Mouse (Mus musculus): ENCODE measurements around the gene Cmbl. TPM values are rescaled to one million over a fixed set of nuclear protein-coding genes. Genes with fewer than 3 reads are reported as not detected.

Cmbl gene
- polyA plus RNA-seq, 1 experiment from 2014 or later = 34.6 TPM

DNA sequence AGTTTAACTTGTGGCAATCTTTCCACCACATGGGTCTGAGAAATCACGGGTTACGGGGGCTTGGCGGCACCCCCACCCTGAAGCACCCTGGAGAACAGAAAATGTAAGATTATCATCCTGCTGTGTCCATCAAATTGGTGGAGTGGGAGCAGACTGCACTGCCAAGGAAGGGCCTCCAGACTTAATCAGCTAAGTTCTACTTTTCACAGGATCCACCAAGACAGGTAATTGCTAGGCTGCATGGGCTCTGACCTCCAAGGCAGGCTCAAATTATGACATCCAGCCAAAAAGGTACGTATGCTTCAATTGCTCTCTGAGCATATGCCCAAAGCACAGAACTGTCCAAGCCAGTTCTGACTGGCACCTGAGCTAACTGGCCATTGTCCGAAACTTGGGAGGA is 25.0 kb downstream of the Cmbl start:
- Histone ChIP-seq H3K9ac (no peak overlapping the region), H3K4me1 (replicated peaks) (no peaks in the 10 kb centered on the region), H3K36me3 (peaks cover 56% of the 10 kb centered on the region), H3K27me3 (replicated peaks) (no peaks in the 10 kb centered on the region), H3K4me2 (replicated peaks) (no peak overlapping the region), H3K9me3 (no peaks in the 10 kb centered on the region), H3K27ac (no peak overlapping the region), H3K4me3 (replicated peaks) (no peak overlapping the region)
- WGBS = 92% methylated on average over 5 of the region's 5 CpGs
- no peak for ATAC-seq

DNA sequence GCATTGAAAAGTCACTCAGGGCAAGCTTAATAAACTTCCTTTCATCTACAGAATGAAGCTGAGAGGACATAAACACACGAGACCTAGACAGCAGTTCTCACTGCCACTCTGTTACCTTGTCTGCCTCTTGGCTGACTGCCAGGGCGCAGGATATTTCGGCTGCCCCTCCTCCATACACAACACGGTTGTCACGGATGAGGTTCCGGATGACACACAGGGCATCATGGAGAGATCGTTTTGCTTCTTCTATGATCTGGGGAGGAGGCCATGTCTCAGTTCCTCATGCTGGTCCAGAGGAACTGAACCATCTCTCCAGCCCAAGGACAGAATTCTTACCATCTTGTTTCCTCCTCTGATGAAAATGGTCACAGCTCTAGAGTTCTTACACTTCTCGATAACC is 27.3 kb downstream of the Cmbl start:
- ATAC-seq = no peak
- WGBS = 78% methylated on average over 8 of the region's 8 CpGs
- Histone ChIP-seq H3K4me2 (replicated peaks) (no peak overlapping the region), H3K4me1 (replicated peaks) (no peaks in the 10 kb centered on the region), H3K27me3 (replicated peaks) (no peaks in the 10 kb centered on the region), H3K4me3 (replicated peaks) (no peak overlapping the region), H3K36me3 (peaks cover 61% of the 10 kb centered on the region), H3K27ac (no peak overlapping the region), H3K9ac (no peak overlapping the region), H3K9me3 (no peaks in the 10 kb centered on the region)

DNA sequence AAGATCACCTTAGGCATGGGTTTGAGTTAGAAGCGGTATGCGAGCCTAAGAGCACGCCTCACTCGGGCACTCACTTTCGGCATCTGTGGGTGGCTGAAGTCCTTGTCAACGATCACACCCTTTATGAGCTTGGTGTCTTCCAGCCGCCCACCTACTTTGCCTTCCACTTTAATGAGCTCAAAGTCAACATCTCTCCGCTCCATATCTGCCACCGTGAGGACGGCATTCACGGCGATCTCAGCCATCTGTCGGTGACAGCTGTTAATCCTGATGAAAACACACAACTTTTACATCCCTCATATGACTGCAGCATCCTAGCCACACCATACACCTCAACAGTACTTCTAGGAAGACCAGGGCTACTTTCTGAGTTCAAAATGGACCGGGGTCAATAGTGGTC is 29.1 kb downstream of the Cmbl start:
- no peak for ATAC-seq
- H3K27ac ChIP-seq = no peak overlapping the region
- no peak overlapping the region for H3K9ac ChIP-seq
- no peaks in the 10 kb centered on the region for H3K27me3 ChIP-seq (replicated peaks)
- peaks cover 57% of the 10 kb centered on the region for H3K36me3 ChIP-seq
- 0 out of 2 replicates have a peak, but pooled peaks cover 2% of the 10 kb centered on the region for H3K4me1 ChIP-seq (replicated peaks)
- no peak overlapping the region for H3K4me2 ChIP-seq (replicated peaks)
- WGBS = 82% methylated on average over 14 of the region's 14 CpGs
- H3K4me3 ChIP-seq (replicated peaks) = no peak overlapping the region
- no peaks in the 10 kb centered on the region for H3K9me3 ChIP-seq

DNA sequence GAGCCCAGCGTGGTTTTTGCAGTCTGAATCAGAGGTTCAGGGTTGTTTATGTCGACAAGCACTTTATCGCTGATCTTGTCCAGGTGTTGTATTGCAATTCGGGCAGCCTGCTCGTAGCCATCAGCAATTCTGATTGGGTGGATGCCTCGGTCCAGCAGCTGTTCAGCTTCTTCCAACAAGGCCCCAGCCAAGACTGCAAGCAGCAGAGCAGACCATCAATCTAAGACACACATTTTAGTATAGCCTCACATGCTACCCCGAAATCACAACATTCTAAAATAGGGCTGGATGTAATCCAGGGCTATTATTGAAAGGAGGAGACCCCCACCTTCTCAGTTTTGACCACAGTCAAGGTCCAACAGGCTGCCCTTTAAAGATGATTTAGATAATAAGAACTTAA is 30.5 kb downstream of the Cmbl start:
- peaks cover 47% of the 10 kb centered on the region for H3K36me3 ChIP-seq
- H3K9ac ChIP-seq = no peak overlapping the region
- no peak for ATAC-seq
- H3K27ac ChIP-seq = no peak overlapping the region
- 64% methylated on average over 7 of the region's 7 CpGs for WGBS
- no peak overlapping the region for H3K4me2 ChIP-seq (replicated peaks)
- H3K4me1 ChIP-seq (replicated peaks) = peaks cover 9% of the 10 kb centered on the region
- no peaks in the 10 kb centered on the region for H3K9me3 ChIP-seq
- H3K27me3 ChIP-seq (replicated peaks) = no peaks in the 10 kb centered on the region
- no peak overlapping the region for H3K4me3 ChIP-seq (replicated peaks)

DNA sequence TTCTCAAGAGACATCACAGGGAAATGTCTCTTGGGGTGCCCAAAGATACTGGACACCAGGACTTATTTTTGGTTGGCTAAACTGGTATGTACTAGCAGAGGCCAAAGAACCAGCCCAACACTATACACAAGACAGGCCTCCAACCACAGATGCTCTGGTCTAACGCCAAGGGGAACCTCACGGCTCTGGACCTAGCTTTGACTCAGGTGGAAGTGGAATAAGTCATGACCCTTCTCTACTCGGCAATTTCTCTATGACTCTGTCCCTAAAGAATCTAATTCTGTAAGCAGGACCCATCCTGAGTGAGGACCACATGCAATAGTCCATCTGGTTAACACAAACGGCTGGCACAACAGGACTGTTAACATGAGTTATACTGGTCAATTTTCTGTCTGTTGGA is 34.6 kb downstream of the Cmbl start:
- Histone ChIP-seq H3K27ac (no peak overlapping the region), H3K4me2 (replicated peaks) (peak overlapping the region; percentile 81), H3K36me3 (peaks cover 9% of the 10 kb centered on the region), H3K9ac (no peak overlapping the region), H3K27me3 (replicated peaks) (no peaks in the 10 kb centered on the region), H3K4me3 (replicated peaks) (peak overlapping the region; percentile 87; the same call in 1 of the 2 replicates), H3K4me1 (replicated peaks) (peaks cover 11% of the 10 kb centered on the region), H3K9me3 (no peaks in the 10 kb centered on the region)
- no peak for ATAC-seq
- 65% methylated on average over 4 of the region's 4 CpGs for WGBS

DNA sequence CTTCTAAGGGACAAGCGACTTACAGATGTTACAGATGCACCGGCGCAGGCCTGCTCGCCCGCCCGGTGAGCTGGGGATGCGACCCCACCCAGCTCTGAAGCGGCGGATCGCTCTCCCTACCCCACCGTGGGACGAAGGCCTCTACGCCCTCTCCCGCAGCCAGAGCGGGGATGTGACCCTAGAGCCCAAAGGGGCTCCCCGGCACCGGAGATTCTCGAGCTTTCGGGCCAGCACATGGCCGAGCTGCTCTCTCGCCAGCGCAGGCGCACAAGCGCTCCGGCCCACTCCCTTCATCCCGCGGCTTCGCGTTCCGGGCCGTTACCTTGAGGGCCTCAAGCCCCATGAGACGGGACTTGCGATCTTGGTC is 36.1 kb downstream of the Cmbl start:
- 0% methylated on average over 33 of the region's 33 CpGs for WGBS
- H3K4me2 ChIP-seq (replicated peaks) = peak overlapping the region; percentile 81
- peak overlapping the region; percentile 69 for H3K27ac ChIP-seq
- no peaks in the 10 kb centered on the region for H3K9me3 ChIP-seq
- H3K27me3 ChIP-seq (replicated peaks) = no peaks in the 10 kb centered on the region
- H3K4me1 ChIP-seq (replicated peaks) = peaks cover 11% of the 10 kb centered on the region
- H3K4me3 ChIP-seq (replicated peaks) = peak overlapping the region; percentile 87
- peak; percentile 79 for ATAC-seq
- H3K9ac ChIP-seq = peak overlapping the region; percentile 93
- no peaks in the 10 kb centered on the region; the same call in none of the 2 replicates for H3K36me3 ChIP-seq

DNA sequence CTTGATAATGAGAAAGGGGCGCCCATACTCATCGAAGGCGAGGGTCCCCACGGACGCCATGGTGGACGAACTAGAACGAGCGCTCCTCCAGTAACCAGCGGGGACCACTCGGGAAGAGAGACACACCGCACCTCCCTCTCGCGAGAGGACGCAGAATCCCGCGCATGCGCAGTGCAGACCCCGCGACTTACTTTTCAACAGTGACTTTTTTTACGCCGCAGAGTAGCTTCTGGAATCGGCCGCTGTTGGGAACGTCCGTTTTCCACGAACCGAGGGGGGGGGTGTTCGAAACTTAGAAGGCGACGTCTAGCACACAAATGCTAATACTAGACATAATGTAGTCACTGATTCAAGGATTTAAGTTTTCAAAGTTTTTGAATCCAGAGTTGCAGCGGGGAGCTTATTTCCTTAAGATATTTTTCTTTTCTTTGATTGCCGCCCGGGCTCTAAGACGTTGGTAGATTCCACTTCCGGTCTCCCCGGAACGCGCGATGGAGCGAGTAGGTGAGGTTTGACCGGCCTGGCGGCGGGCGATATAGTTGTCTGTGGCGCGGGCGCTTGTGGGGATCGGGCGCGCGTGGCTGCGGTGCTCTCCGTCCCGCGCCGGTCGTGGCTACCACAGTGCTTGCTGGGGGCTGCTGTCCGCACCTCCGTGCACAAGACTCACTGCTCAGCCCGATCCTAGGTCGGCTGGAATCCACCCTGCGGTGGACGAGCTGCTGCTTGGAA is 36.6 kb downstream of the Cmbl start, which contains the start of the genes Cct5 and Fam173b:
Gene Cct5 (minus strand): TSS at position 159 of the 729 bp plus-strand sequence.
Gene Fam173b (plus strand): TSS at position 207 of the 729 bp plus-strand sequence.
- Histone ChIP-seq H3K36me3 (no peaks in the 10 kb centered on the region; the same call in 1 of the 2 replicates), H3K27me3 (replicated peaks) (no peaks in the 10 kb centered on the region), H3K27ac (peak within 1 kb of the TSS; percentile 94), H3K9ac (peak within 1 kb of the TSS; percentile 93), H3K4me3 (replicated peaks) (peak within 1 kb of the TSS; percentile 87), H3K9me3 (no peaks in the 10 kb centered on the region), H3K4me1 (replicated peaks) (peaks cover 11% of the 10 kb centered on the region), H3K4me2 (replicated peaks) (peak within 1 kb of the TSS; percentile 81)
- WGBS = under 1% methylated on average over 63 of the region's 63 CpGs
- ATAC-seq = peak; percentile 92

DNA sequence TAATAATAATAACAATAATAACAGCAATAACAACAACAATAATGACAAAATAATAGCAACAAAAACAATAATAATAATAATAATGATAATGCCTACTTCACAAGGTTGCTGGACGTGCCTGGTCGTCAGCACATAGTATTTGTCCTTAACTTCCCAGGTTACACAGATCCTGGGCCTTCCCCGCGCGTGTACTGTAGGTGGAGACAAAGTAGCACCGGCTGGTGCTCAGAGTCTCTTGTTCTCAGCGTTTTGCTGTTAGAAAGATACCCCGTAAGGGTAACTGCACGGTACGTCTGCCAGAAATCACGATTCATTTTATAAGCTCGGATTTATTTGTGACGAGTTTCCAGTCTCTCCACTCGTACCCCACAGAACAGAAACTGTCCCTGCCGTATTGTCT is 37.2 kb downstream of the Cmbl start:
- peak overlapping the region; percentile 86 for H3K9ac ChIP-seq
- peak; percentile 75 for ATAC-seq
- 1% methylated on average over 15 of the region's 15 CpGs for WGBS
- H3K9me3 ChIP-seq = no peaks in the 10 kb centered on the region
- H3K27ac ChIP-seq = peak overlapping the region; percentile 94
- H3K4me3 ChIP-seq (replicated peaks) = peak overlapping the region; percentile 87
- peak overlapping the region; percentile 65 for H3K4me2 ChIP-seq (replicated peaks)
- H3K36me3 ChIP-seq = no peaks in the 10 kb centered on the region
- no peaks in the 10 kb centered on the region for H3K27me3 ChIP-seq (replicated peaks)
- H3K4me1 ChIP-seq (replicated peaks) = peaks cover 11% of the 10 kb centered on the region

DNA sequence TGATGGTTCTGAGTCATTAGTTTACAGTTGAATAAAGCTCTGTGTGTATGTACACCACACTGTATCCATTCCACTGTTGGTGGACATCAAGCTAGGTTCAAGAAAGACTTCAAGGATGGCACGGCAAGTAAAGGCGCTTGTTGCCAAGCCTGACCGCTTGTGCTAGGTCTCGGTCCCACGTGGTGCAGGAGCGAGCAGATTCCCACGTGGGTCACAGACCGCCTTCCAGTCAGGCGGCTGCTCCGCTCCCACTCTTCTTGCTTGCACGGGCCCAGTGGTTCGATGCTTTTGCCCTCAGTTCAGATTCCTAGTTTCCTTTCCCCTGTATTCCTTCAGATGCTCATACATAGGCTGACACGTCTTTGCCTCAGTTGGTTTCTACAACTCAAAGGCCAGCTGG is 37.9 kb downstream of the Cmbl start:
- ATAC-seq = no peak
- no peak overlapping the region for H3K27ac ChIP-seq
- H3K27me3 ChIP-seq (replicated peaks) = no peaks in the 10 kb centered on the region
- H3K4me2 ChIP-seq (replicated peaks) = peak overlapping the region; percentile 65; the same call in 1 of the 2 replicates
- H3K9ac ChIP-seq = 0 out of 2 replicates have a peak overlapping the region, but pooled peaks have one; percentile 17
- no peaks in the 10 kb centered on the region for H3K36me3 ChIP-seq
- no peak overlapping the region for H3K4me3 ChIP-seq (replicated peaks)
- WGBS = 89% methylated on average over 13 of the region's 13 CpGs
- H3K9me3 ChIP-seq = no peaks in the 10 kb centered on the region
- peaks cover 11% of the 10 kb centered on the region for H3K4me1 ChIP-seq (replicated peaks)

DNA sequence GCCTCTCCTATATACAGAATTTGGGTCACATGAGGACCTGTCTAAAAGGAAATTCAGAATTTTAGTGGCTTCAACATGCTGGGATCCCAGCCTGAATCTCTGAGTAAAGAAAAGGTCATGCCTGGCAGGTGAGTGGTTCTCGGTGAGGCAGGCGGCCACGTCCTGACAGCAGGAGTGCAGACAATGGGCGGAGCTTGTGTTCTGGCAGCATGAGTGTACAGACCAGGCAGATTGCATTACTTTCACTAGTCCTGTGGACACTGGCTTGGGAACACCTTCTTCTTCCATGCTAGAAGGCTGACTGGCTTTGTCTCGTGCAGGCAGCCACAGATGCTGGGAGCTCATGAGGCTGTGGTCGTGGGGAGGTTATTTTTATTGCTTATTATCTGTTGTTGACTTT is 41.6 kb downstream of the Cmbl start:
- H3K4me1 ChIP-seq (replicated peaks) = peaks cover 2% of the 10 kb centered on the region; the same call in 1 of the 2 replicates
- WGBS = 57% methylated on average over 6 of the region's 6 CpGs
- no peak for ATAC-seq
- no peak overlapping the region for H3K4me3 ChIP-seq (replicated peaks)
- H3K36me3 ChIP-seq = no peaks in the 10 kb centered on the region
- H3K9me3 ChIP-seq = no peaks in the 10 kb centered on the region
- H3K27me3 ChIP-seq (replicated peaks) = no peaks in the 10 kb centered on the region
- no peak overlapping the region; the same call in 1 of the 2 replicates for H3K4me2 ChIP-seq (replicated peaks)
- H3K27ac ChIP-seq = no peak overlapping the region
- H3K9ac ChIP-seq = no peak overlapping the region

DNA sequence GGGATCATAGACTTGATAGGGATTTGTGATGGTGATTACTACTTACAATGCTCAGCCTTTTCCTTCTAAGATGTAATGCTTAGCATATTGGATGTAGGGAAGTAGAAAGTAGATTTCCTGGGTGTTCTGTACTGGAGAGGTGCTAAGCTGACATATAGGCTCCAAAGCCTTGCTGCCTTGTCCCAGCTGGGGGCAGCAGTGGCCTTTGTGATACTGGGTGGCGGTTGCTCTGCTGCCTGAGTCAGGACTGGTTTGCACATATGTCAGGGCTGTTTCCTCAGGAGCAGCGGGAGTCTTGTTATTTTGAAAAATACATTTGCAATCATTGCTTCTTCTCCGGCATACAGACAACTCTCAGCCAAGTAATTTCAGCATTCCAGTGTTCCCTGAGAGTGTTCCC is 45.8 kb downstream of the Cmbl start:
- Histone ChIP-seq H3K27me3 (replicated peaks) (no peaks in the 10 kb centered on the region), H3K9me3 (no peaks in the 10 kb centered on the region), H3K4me2 (replicated peaks) (no peak overlapping the region), H3K4me3 (replicated peaks) (no peak overlapping the region), H3K36me3 (no peaks in the 10 kb centered on the region), H3K9ac (no peak overlapping the region), H3K27ac (no peak overlapping the region), H3K4me1 (replicated peaks) (no peaks in the 10 kb centered on the region)
- no peak for ATAC-seq
- 55% methylated on average over 3 of the region's 3 CpGs for WGBS

DNA sequence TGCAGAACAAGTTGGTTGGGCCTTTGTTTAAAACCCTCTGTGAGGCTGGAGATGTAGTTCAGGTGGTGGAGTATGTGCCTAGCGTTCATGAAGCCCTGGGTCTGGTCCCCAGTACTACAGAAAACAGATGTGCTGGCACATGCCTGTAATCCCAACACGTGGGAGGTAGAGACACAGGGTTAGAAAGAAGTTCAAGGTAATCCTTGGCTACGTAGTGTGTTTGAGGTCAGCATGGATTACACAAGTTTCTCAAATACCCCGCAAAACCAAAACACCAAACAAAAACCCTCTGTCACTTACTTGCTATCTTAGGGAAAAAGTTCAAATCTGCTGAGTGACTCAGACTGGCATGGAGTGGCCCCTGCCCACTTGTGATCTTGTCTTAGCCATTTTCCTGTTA is 46.8 kb downstream of the Cmbl start:
- no peaks in the 10 kb centered on the region for H3K4me1 ChIP-seq (replicated peaks)
- no peak overlapping the region for H3K27ac ChIP-seq
- no peaks in the 10 kb centered on the region for H3K9me3 ChIP-seq
- no peak overlapping the region for H3K4me3 ChIP-seq (replicated peaks)
- no peak overlapping the region for H3K4me2 ChIP-seq (replicated peaks)
- H3K9ac ChIP-seq = no peak overlapping the region
- WGBS = 91% methylated on average over 4 of the region's 4 CpGs
- no peaks in the 10 kb centered on the region for H3K27me3 ChIP-seq (replicated peaks)
- no peak for ATAC-seq
- H3K36me3 ChIP-seq = no peaks in the 10 kb centered on the region

Data from intestine, embryonic 15.5 days (tissue).